Mouse (Mus musculus) adrenal gland, adult 2 months (tissue): ENCODE data around the gene Iffo1. TPM values are rescaled to one million over a fixed set of nuclear protein-coding genes. Genes with fewer than 3 reads are reported as not detected.

Experiments used
- DNase-seq: peaks from one replicate; pipeline ENCODE4 v3.0.0; 2021
- microRNA-seq, 2 experiments: library from miRNA; unstranded; fragments of <30 nt; microRNA quantifications; one replicate each; pipeline ENCODE4 v1.2.0; 2021
- polyA plus RNA-seq: library from polyadenylated mRNA; depleted of rRNA; stranded (reverse); fragments of >200 nt; gene quantifications from 2 replicates; pipeline ENCODE4 v1.2.3, GENCODE M21; 2012; rRNA removed
- total RNA-seq, 2 experiments: library from RNA; stranded (reverse); gene quantifications; 2 replicates each; pipeline ENCODE4 v1.2.3; 2021

Iffo1 gene
- total and polyA plus RNA-seq, 3 experiments, result 13.8 to 73.1 (median 21.4) TPM

DNA sequence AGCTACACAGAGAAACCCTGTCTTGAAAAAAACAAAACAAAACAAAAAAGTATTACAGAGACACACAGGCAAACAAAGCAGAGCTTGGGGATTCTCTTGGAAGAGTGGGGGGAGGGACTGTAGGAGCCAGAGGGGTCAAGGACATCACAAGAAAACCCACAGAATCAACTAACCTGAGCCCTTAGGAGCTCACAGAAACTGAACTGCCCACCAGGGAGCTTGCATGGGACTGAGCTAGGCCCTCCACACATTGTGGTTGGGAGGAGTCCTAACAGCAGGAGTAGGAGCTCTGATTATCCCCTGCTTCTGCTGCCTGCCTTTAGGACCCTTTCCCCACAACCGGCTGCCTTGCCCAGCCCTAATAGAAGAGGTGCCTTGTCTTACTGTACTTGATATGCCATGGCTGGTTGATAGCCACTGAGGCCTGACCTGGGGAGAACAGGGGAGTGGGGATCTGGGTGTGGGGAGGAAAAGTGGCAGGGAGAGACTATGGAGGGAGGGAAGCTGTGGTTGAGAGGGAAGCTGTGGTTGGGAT, 50.6 kb downstream of the Iffo1 start:
- no peak for DNase-seq

- peak; percentile 32 for DNase-seq
These were observed 51.3 kb downstream of the Iffo1 start for GRCm38 (mm10) chr6:125196301-125196700.

- DNase-seq, result peak; percentile 35
These were observed 52.1 kb downstream of the Iffo1 start for GRCm38 (mm10) chr6:125197166-125197565.

- DNase-seq, result no peak
These were observed 65.4 kb downstream of the Iffo1 start for GRCm38 (mm10) chr6:125210436-125210835.

Small RNAs within 50 kb of the gene (microRNA-seq; reads per million reads assigned to microRNA genes)
- 0.44 to 1.7 reads per million in 2 experiments for gene Mir3098
- 0.41 to 0.66 reads per million in 2 experiments for gene Mir7045

Other genes starting within 250 kb of the Iffo1 start
- 1 to 10 TPM; 1.1 to 1.5 TPM for gene Lag3, start 233.5 kb upstream of the Iffo1 start, total RNA-seq
- gene Lag3, start 233.5 kb upstream of the Iffo1 start, polyA plus RNA-seq, result 2.1 and 2.5 TPM in 2 replicates
- 100 to 1,000 TPM; 828 to 858 TPM for gene Ptms, start 225.1 kb upstream of the Iffo1 start, total RNA-seq
- 2,208 and 2,873 TPM in 2 replicates for gene Ptms, start 225.1 kb upstream of the Iffo1 start, polyA plus RNA-seq
- gene Mlf2, start 213.9 kb upstream of the Iffo1 start, total RNA-seq, result 100 to 1,000 TPM; 269 to 320 TPM
- gene Mlf2, start 213.9 kb upstream of the Iffo1 start, polyA plus RNA-seq, result 390 and 451 TPM in 2 replicates
- gene Cops7a, start 179.7 kb upstream of the Iffo1 start, total RNA-seq, result 100 to 1,000 TPM; 128 to 152 TPM
- gene Cops7a, start 179.7 kb upstream of the Iffo1 start, polyA plus RNA-seq, result 220 and 384 TPM in 2 replicates
- gene Pianp, start 148.5 kb upstream of the Iffo1 start, total RNA-seq, result 1 to 10 TPM in 1 of 2 experiments, under 1 TPM in 1; 0.89 to 2.0 TPM
- gene Pianp, start 148.5 kb upstream of the Iffo1 start, polyA plus RNA-seq, result 4.2 and 9.0 TPM in 2 replicates
- 10 to 100 TPM; 38.5 to 56.9 TPM for gene Zfp384, start 136.1 kb upstream of the Iffo1 start, total RNA-seq
- gene Zfp384, start 136.1 kb upstream of the Iffo1 start, polyA plus RNA-seq, result 70.6 and 98.2 TPM in 2 replicates
- 10 to 100 TPM; 51.0 to 60.6 TPM for gene Ing4, start 105.5 kb upstream of the Iffo1 start, total RNA-seq
- gene Ing4, start 105.5 kb upstream of the Iffo1 start, polyA plus RNA-seq, result 35.5 and 37.4 TPM in 2 replicates
- 10 to 100 TPM in 1 of 2 experiments, 1 to 10 TPM in 1; 4.4 to 12.2 TPM for gene Acrbp, start 95.6 kb upstream of the Iffo1 start, total RNA-seq
- gene Acrbp, start 95.6 kb upstream of the Iffo1 start, polyA plus RNA-seq, result 14.0 and 15.9 TPM in 2 replicates
- under 1 TPM; 0.61 to 0.83 TPM for gene Lpar5, start 77.3 kb upstream of the Iffo1 start, total RNA-seq
- gene Lpar5, start 77.3 kb upstream of the Iffo1 start, polyA plus RNA-seq, result 3.1 and 4.3 TPM in 2 replicates
- 100 to 1,000 TPM; 139 to 156 TPM for gene Chd4, start 49.3 kb upstream of the Iffo1 start, total RNA-seq
- 54.1 and 58.1 TPM in 2 replicates for gene Chd4, start 49.3 kb upstream of the Iffo1 start, polyA plus RNA-seq
- 10 to 100 TPM; 40.9 to 51.7 TPM for gene Nop2, start 13.3 kb upstream of the Iffo1 start, total RNA-seq
- 8.0 and 12.0 TPM in 2 replicates for gene Nop2, start 13.3 kb upstream of the Iffo1 start, polyA plus RNA-seq
- gene Gapdh, start 21.2 kb downstream of the Iffo1 start, total RNA-seq, result 1,000 to 10,000 TPM; 2,613 to 2,674 TPM
- gene Gapdh, start 21.2 kb downstream of the Iffo1 start, polyA plus RNA-seq, result 2,736 and 3,470 TPM in 2 replicates
- 10 to 100 TPM; 20.4 to 25.5 TPM for gene Ncapd2, start 46.5 kb downstream of the Iffo1 start, total RNA-seq
- gene Ncapd2, start 46.5 kb downstream of the Iffo1 start, polyA plus RNA-seq, result 25.2 and 28.7 TPM in 2 replicates
- gene Mrpl51, start 46.6 kb downstream of the Iffo1 start, total RNA-seq, result 100 to 1,000 TPM; 162 to 208 TPM
- 44.2 and 45.1 TPM in 2 replicates for gene Mrpl51, start 46.6 kb downstream of the Iffo1 start, polyA plus RNA-seq
- gene Vamp1, start 70.3 kb downstream of the Iffo1 start, total RNA-seq, result 10 to 100 TPM; 35.7 to 39.7 TPM
- 46.2 and 47.0 TPM in 2 replicates for gene Vamp1, start 70.3 kb downstream of the Iffo1 start, polyA plus RNA-seq
- gene Tapbpl, start 86.6 kb downstream of the Iffo1 start, total RNA-seq, result 10 to 100 TPM; 11.3 to 15.6 TPM
- gene Tapbpl, start 86.6 kb downstream of the Iffo1 start, polyA plus RNA-seq, result 12.0 and 12.1 TPM in 2 replicates
- under 1 TPM; 0.43 to 0.73 TPM for gene Cd27, start 91.8 kb downstream of the Iffo1 start, total RNA-seq
- gene Cd27, start 91.8 kb downstream of the Iffo1 start, polyA plus RNA-seq, result 0.74 and 0.88 TPM in 2 replicates
- not detected for gene Tuba3a, start 140.8 kb downstream of the Iffo1 start, total RNA-seq
- gene Tuba3a, start 140.8 kb downstream of the Iffo1 start, polyA plus RNA-seq, result not detected in 2 replicates
- gene Ltbr, start 168.6 kb downstream of the Iffo1 start, total RNA-seq, result 10 to 100 TPM; 75.1 to 78.7 TPM
- gene Ltbr, start 168.6 kb downstream of the Iffo1 start, polyA plus RNA-seq, result 179 and 206 TPM in 2 replicates
- 1 to 10 TPM; 1.2 to 1.7 TPM for gene Scnn1a, start 175.4 kb downstream of the Iffo1 start, total RNA-seq
- gene Scnn1a, start 175.4 kb downstream of the Iffo1 start, polyA plus RNA-seq, result 1.9 and 2.5 TPM in 2 replicates
- 100 to 1,000 TPM; 208 to 308 TPM for gene Tnfrsf1a, start 204.1 kb downstream of the Iffo1 start, total RNA-seq
- gene Tnfrsf1a, start 204.1 kb downstream of the Iffo1 start, polyA plus RNA-seq, result 284 and 368 TPM in 2 replicates
- under 1 TPM in 1 of 2 experiments, not detected in 1; 0.21 TPM for gene Plekhg6, start 235.6 kb downstream of the Iffo1 start, total RNA-seq
- 0.02 and 0.11 TPM in 2 replicates for gene Plekhg6, start 235.6 kb downstream of the Iffo1 start, polyA plus RNA-seq